In the genomic region with DNA sequence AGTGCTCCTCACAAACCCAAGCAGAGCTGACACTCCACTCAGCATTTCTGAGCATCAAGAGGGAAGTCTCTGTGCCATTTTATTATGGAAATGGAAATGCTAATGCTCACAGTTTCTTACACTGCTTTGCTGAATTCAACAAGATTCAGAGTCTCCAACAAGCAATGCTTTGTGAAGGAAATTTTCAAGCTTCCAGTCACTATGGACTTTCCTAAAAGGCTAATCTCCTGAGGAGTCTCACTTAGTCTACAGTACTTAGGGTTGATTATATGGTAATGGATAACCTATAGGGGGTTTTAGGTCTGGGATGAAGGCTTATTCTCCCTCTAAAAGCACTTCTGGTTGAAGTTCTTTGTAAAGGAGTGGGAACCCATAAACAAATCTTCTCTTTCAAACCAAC, we compare ENCODE assay signal across 31 mouse cellular contexts.
"Had no signal": no experiment of that assay in that cellular context is flagged by ENCODE, and none has a peak within 500 bp of the region (broad histone marks: within the 10 kb centered on the region; RNA-seq: fewer than 3 reads in every experiment).

No protein-coding gene starts in this region.

- H3K4me2 ChIP-seq: limb, embryonic 12.5 days; limb, embryonic 13.5 days; limb, embryonic 15.5 days; liver, embryonic 11.5 days; liver, embryonic 12.5 days; liver, embryonic 13.5 days; liver, embryonic 15.5 days; lung, embryonic 14.5 days; lung, embryonic 15.5 days; midbrain, embryonic 11.5 days; midbrain, embryonic 12.5 days; midbrain, embryonic 13.5 days; midbrain, embryonic 15.5 days had no signal

- H3K9ac ChIP-seq: limb, embryonic 12.5 days; limb, embryonic 13.5 days; limb, embryonic 15.5 days; liver, embryonic 12.5 days; liver, embryonic 13.5 days; liver, embryonic 14.5 days; liver, embryonic 15.5 days; liver, postnatal 0 days; lung, embryonic 14.5 days; lung, embryonic 15.5 days; midbrain, embryonic 12.5 days; midbrain, embryonic 13.5 days; midbrain, embryonic 15.5 days had no signal

- H3K27me3 ChIP-seq: limb, embryonic 12.5 days; limb, embryonic 13.5 days; limb, embryonic 15.5 days; liver, embryonic 12.5 days; liver, embryonic 13.5 days; liver, embryonic 15.5 days; lung, embryonic 15.5 days; megakaryocyte, embryonic 14.5 days; midbrain, embryonic 12.5 days; midbrain, embryonic 13.5 days; midbrain, embryonic 15.5 days had no signal

- H3K36me3 ChIP-seq: limb, embryonic 10.5 days; limb, embryonic 12.5 days; limb, embryonic 13.5 days; limb, embryonic 15.5 days; liver, embryonic 12.5 days; liver, embryonic 13.5 days; liver, embryonic 15.5 days; lung, embryonic 15.5 days; midbrain, embryonic 10.5 days; midbrain, embryonic 12.5 days; midbrain, embryonic 13.5 days; midbrain, embryonic 15.5 days had no signal

- DNase-seq: left cerebral cortex, postnatal 4 days; liver; liver, embryonic 13.5 days; liver, postnatal 0 days; lung, adult 18-20 months; lung, adult 2 months; lung, embryonic 14.5 days; lung, postnatal 10 days; lung, postnatal 14 days; lung, postnatal 36 days; lung, postnatal 4 days; midbrain, embryonic 14.5 days had no signal

- H3K27ac ChIP-seq: limb, embryonic 10.5 days; limb, embryonic 12.5 days; limb, embryonic 13.5 days; limb, embryonic 15.5 days; liver, embryonic 12.5 days; liver, embryonic 13.5 days; liver, embryonic 14.5 days; liver, embryonic 15.5 days; lung, embryonic 15.5 days; macrophage; midbrain, embryonic 10.5 days; midbrain, embryonic 12.5 days; midbrain, embryonic 13.5 days; midbrain, embryonic 15.5 days had no signal

- ATAC-seq: liver, embryonic 12.5 days; liver, postnatal 0 days; lung, postnatal 0 days; midbrain, embryonic 13.5 days; midbrain, embryonic 15.5 days; midbrain, embryonic 16.5 days had no signal

- H3K4me3 ChIP-seq: limb, embryonic 10.5 days; limb, embryonic 12.5 days; limb, embryonic 13.5 days; limb, embryonic 15.5 days; liver, embryonic 12.5 days; liver, embryonic 13.5 days; liver, embryonic 15.5 days; lung, embryonic 15.5 days; megakaryocyte, embryonic 14.5 days; midbrain, embryonic 10.5 days; midbrain, embryonic 12.5 days; midbrain, embryonic 13.5 days; midbrain, embryonic 15.5 days; myocyte had no signal

- H3K9me3 ChIP-seq: limb, embryonic 10.5 days; limb, embryonic 12.5 days; limb, embryonic 13.5 days; limb, embryonic 15.5 days; liver, embryonic 12.5 days; liver, embryonic 13.5 days; liver, embryonic 15.5 days; lung, embryonic 15.5 days; megakaryocyte, embryonic 14.5 days; midbrain, embryonic 10.5 days; midbrain, embryonic 12.5 days; midbrain, embryonic 13.5 days; midbrain, embryonic 15.5 days had no signal

- H3K4me1 ChIP-seq: limb, embryonic 10.5 days; limb, embryonic 12.5 days; limb, embryonic 13.5 days; limb, embryonic 15.5 days; liver, embryonic 12.5 days; liver, embryonic 13.5 days; liver, embryonic 15.5 days; lung, embryonic 15.5 days; megakaryocyte, embryonic 14.5 days; midbrain, embryonic 10.5 days; midbrain, embryonic 12.5 days; midbrain, embryonic 13.5 days; midbrain, embryonic 15.5 days had no signal
